Mouse (Mus musculus) heart, embryonic 11.5 days (tissue): ENCODE measurements around the gene Shisa8. TPM values are rescaled to one million over a fixed set of nuclear protein-coding genes. Genes with fewer than 3 reads are reported as not detected.

Experiments
- ATAC-seq: fragments of 200-750 bp; cut with Nextera tagmentation; replicated peaks from 2 replicates; pipeline ENCODE4 v1.8.0; 2017; ENCODE audit warnings: moderate library complexity; ENCODE audit not compliant: insufficient number of reproducible peaks, low FRiP score, low TSS enrichment
- H3K27ac ChIP-seq: fragments of 300-500 bp; sonication (generic); 2 replicates; pipeline ENCODE4 v1.5.1; 2014; ENCODE audit warnings: mild to moderate bottlenecking, low read depth, low read length
- H3K27me3 ChIP-seq: fragments of 300-500 bp; sonication (generic); 2 replicates; pipeline ENCODE4 v1.6.1; 2014; ENCODE audit warnings: mild to moderate bottlenecking, low read length, mixed read lengths; ENCODE audit not compliant: control insufficient read depth, insufficient read depth
- H3K36me3 ChIP-seq: fragments of 300-500 bp; sonication (generic); 2 replicates; pipeline ENCODE4 v1.6.1; 2014; ENCODE audit warnings: mild to moderate bottlenecking, low read length, moderate library complexity, mixed read lengths; ENCODE audit not compliant: control insufficient read depth, insufficient read depth
- H3K4me1 ChIP-seq: fragments of 300-500 bp; sonication (generic); 2 replicates; pipeline ENCODE4 v1.6.1; 2014; ENCODE audit warnings: low read length; ENCODE audit not compliant: control insufficient read depth, insufficient read depth
- H3K4me2 ChIP-seq: fragments of 300-500 bp; sonication (generic); 2 replicates; pipeline ENCODE4 v1.6.1; 2014; ENCODE audit warnings: mild to moderate bottlenecking, moderate library complexity
- H3K4me3 ChIP-seq: fragments of 300-500 bp; sonication (generic); 2 replicates; pipeline ENCODE4 v1.5.1; 2014; ENCODE audit warnings: low read depth, low read length
- H3K9ac ChIP-seq: fragments of 300-500 bp; sonication (generic); 2 replicates; pipeline ENCODE4 v1.6.1; 2014; ENCODE audit warnings: mild to moderate bottlenecking, low read depth, low read length, moderate library complexity
- H3K9me3 ChIP-seq: fragments of 300-500 bp; sonication (generic); replicated peaks from 2 replicates; pipeline ENCODE4 v1.6.1; 2016; ENCODE audit warnings: low read length; ENCODE audit not compliant: control insufficient read depth
- WGBS: fragments of 180-500 bp; shearing (Covaris S2); extraction: QIAGEN DNeasy Blood & Tissue Kit; methylation state at CpG from one replicate; pipeline ENCODE4 v1.1.7; 2014; ENCODE audit not compliant: insufficient replicate concordance; 5-methylcytosine and 5-hydroxymethylcytosine counted together
- polyA plus RNA-seq: library from polyadenylated mRNA; unstranded; fragments of >200 nt; fragmentation: Nextera tagmentation; extraction: Ambion mirVana; gene quantifications from 2 replicates; pipeline ENCODE4 v1.2.1, GENCODE M21; 2014

Gene Shisa8
- polyA plus RNA-seq, 1 experiment from 2014 or later: 0.07 TPM

GRCm38 (mm10) chr15:82196300-82196699, 16.3 kb downstream of the Shisa8 start:
- 86% methylated on average over 12 of the region's 12 CpGs for WGBS
- Histone ChIP-seq H3K4me1 (no peaks in the 10 kb centered on the region), H3K4me2 (no peak overlapping the region), H3K9ac (no peak overlapping the region), H3K27me3 (no peaks in the 10 kb centered on the region), H3K27ac (no peak overlapping the region), H3K36me3 (peaks cover 56% of the 10 kb centered on the region), H3K4me3 (no peak overlapping the region), H3K9me3 (no peaks in the 10 kb centered on the region)
- no peak for ATAC-seq

DNA sequence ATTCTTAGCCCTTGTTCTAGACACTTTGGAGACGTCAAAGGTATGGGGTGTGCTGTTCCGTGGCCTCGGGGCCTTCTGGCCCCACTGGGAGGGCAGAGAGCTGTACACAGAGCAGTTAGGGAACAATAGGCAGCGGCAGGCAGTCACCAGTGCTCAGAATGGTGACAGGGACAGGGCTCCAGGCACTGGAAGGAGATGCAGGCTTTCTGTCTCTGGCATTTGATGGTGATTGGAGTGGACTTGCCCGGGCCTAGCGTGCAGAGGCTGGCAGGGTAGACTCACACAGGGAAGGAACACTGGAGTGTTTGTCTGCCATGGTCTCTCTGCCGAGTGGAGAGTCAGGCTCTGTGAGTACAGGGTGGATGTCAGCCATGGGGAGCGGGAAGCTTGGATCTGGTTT, 20.0 kb downstream of the Shisa8 start:
- Histone ChIP-seq H3K36me3 (peaks cover 39% of the 10 kb centered on the region), H3K4me3 (no peak overlapping the region), H3K4me1 (peaks cover 3% of the 10 kb centered on the region; the same call in 1 of the 2 replicates), H3K9me3 (no peaks in the 10 kb centered on the region), H3K27ac (no peak overlapping the region), H3K9ac (no peak overlapping the region; the same call in 1 of the 2 replicates), H3K4me2 (no peak overlapping the region), H3K27me3 (no peaks in the 10 kb centered on the region)
- 65% methylated on average over 8 of the region's 8 CpGs for WGBS
- no peak for ATAC-seq

GRCm38 (mm10) chr15:82188481-82189240, 24.0 kb downstream of the Shisa8 start:
- peaks cover 24% of the 10 kb centered on the region for H3K36me3 ChIP-seq
- no peak for ATAC-seq
- no peak overlapping the region for H3K9ac ChIP-seq
- 0 out of 2 replicates have a peak, but pooled peaks cover 2% of the 10 kb centered on the region for H3K27me3 ChIP-seq
- no peak overlapping the region for H3K4me2 ChIP-seq
- no peaks in the 10 kb centered on the region for H3K9me3 ChIP-seq
- peaks cover 41% of the 10 kb centered on the region for H3K4me1 ChIP-seq
- WGBS: 95% methylated on average over 10 of the region's 10 CpGs
- H3K4me3 ChIP-seq: no peak overlapping the region
- no peak overlapping the region for H3K27ac ChIP-seq

DNA sequence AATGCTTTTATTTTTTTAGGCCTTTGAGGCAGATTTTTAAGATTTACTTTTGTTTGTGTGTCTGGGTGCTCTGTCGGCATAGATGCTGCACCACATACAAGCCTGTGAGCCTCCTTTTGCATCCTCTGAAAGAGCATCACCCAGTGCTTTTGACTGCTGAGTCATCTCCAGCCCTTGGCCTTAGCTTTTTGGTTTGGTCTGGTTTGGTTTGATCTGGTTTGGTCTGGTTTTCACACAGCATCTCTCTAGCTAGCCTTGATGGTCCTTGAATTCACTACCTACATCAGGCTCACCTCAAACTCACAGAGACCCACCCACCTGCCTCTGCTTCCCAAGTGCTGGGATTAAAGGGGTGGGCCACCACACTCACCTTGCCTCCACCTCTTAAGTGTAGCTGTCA, 24.7 kb downstream of the Shisa8 start:
- Histone ChIP-seq H3K36me3 (peaks cover 18% of the 10 kb centered on the region), H3K4me3 (no peak overlapping the region), H3K27ac (no peak overlapping the region), H3K9me3 (no peaks in the 10 kb centered on the region), H3K4me1 (peaks cover 45% of the 10 kb centered on the region), H3K4me2 (no peak overlapping the region), H3K27me3 (0 out of 2 replicates have a peak, but pooled peaks cover 2% of the 10 kb centered on the region), H3K9ac (no peak overlapping the region)
- no peak for ATAC-seq
- 88% methylated on average over 1 of the region's 1 CpGs for WGBS

DNA sequence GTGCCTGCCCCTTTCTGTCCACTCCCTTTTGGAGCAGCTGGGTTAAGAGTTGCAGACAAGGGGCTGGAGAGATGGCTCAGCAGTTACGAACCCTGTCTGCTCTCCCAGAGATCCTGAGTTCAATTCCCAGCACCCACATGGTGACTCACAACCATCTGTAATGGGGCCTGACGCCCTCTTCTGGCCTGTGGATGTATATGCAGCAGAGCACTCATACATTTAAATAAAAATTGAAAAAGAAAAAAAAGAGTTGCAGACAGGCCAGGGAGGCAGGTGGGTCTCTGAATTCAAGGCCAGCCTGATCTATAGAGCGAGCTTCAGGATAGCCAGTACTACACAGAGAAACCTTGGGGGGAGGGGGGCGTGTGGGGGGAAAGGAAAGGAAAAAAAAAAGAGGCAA, 25.2 kb downstream of the Shisa8 start:
- H3K27me3 ChIP-seq: 0 out of 2 replicates have a peak, but pooled peaks cover 2% of the 10 kb centered on the region
- H3K4me3 ChIP-seq: no peak overlapping the region
- peaks cover 45% of the 10 kb centered on the region for H3K4me1 ChIP-seq
- peaks cover 18% of the 10 kb centered on the region for H3K36me3 ChIP-seq
- H3K9ac ChIP-seq: no peak overlapping the region
- WGBS: 81% methylated on average over 4 of the region's 4 CpGs
- no peak overlapping the region for H3K4me2 ChIP-seq
- peaks cover under 1% of the 10 kb centered on the region; the same call in 1 of the 2 replicates for H3K9me3 ChIP-seq
- H3K27ac ChIP-seq: no peak overlapping the region
- ATAC-seq: no peak

DNA sequence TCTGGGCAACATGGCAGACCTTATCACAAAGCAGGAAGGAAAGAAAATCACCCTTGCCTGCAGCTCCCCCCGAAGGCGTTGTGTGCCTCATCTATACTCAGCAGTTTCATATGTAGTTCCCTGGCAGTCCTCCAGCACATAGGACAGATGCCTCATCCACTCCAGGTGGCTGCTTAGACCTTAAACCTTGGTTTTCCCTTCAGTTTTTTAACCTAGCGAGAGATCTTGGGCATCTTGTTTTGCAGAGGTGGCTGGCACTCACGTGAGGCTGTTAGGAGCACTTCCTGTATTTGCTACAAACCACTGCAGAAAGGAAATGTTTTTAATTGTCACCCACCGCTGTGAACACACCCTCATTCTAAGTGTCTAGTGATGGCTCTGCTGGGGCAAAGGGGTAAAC, 25.7 kb downstream of the Shisa8 start:
- ATAC-seq: no peak
- Histone ChIP-seq H3K27me3 (0 out of 2 replicates have a peak, but pooled peaks cover 2% of the 10 kb centered on the region), H3K36me3 (peaks cover 22% of the 10 kb centered on the region), H3K4me1 (peaks cover 45% of the 10 kb centered on the region), H3K9ac (no peak overlapping the region), H3K27ac (peak overlapping the region; percentile 80), H3K9me3 (peaks cover 6% of the 10 kb centered on the region; the same call in 1 of the 2 replicates), H3K4me3 (no peak overlapping the region), H3K4me2 (no peak overlapping the region; the same call in 1 of the 2 replicates)
- WGBS: 75% methylated on average over 5 of the region's 5 CpGs

DNA sequence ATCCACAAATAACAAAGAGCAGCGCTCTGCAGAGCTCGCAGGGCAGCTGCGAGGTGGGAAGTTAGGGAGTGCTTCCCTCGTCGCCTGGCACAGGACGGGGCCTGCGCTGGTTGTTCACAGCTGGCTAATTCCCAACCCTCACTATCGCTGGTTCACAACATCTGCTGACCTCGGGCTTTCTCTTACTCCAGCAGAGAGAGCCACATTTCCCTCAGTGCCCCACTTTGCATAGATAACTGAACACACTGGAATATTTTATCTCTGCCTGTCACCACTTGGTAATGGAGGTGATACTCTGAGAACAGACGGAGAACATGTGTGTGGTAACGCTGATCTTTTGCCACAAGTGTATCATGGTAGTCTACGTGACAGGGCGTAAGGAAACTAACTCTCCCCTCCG, 26.5 kb downstream of the Shisa8 start:
- Histone ChIP-seq H3K36me3 (peaks cover 30% of the 10 kb centered on the region), H3K4me2 (peak overlapping the region; percentile 38), H3K9me3 (peaks cover 6% of the 10 kb centered on the region; the same call in 1 of the 2 replicates), H3K4me1 (peaks cover 48% of the 10 kb centered on the region), H3K27ac (peak overlapping the region; percentile 80), H3K27me3 (0 out of 2 replicates have a peak, but pooled peaks cover 2% of the 10 kb centered on the region), H3K9ac (no peak overlapping the region), H3K4me3 (no peak overlapping the region)
- WGBS: 17% methylated on average over 14 of the region's 14 CpGs
- peak; percentile 55 for ATAC-seq

- peak overlapping the region; percentile 66; the same call in 1 of the 2 replicates for H3K9ac ChIP-seq
- WGBS: 82% methylated on average over 14 of the region's 14 CpGs
Observed at GRCm38 (mm10) chr15:82185062-82185783, 27.4 kb downstream of the Shisa8 start.

More at GRCm38 (mm10) chr15:82185062-82185783, 27.4 kb downstream of the Shisa8 start:
- Histone ChIP-seq H3K4me1 (peaks cover 53% of the 10 kb centered on the region), H3K4me3 (no peak overlapping the region), H3K27ac (peak overlapping the region; percentile 88), H3K4me2 (peak overlapping the region; percentile 38; the same call in 1 of the 2 replicates), H3K36me3 (peaks cover 39% of the 10 kb centered on the region), H3K9me3 (peaks cover 6% of the 10 kb centered on the region; the same call in 1 of the 2 replicates), H3K27me3 (0 out of 2 replicates have a peak, but pooled peaks cover 2% of the 10 kb centered on the region)
- no peak for ATAC-seq
